Mouse (Mus musculus) thymus, postnatal 4 days (tissue): Measurements from ENCODE around the gene Tdo2.

Experiments
- DNase-seq: peaks from one replicate; pipeline ENCODE4 v3.0.0; 2021

Tdo2 gene

DNA sequence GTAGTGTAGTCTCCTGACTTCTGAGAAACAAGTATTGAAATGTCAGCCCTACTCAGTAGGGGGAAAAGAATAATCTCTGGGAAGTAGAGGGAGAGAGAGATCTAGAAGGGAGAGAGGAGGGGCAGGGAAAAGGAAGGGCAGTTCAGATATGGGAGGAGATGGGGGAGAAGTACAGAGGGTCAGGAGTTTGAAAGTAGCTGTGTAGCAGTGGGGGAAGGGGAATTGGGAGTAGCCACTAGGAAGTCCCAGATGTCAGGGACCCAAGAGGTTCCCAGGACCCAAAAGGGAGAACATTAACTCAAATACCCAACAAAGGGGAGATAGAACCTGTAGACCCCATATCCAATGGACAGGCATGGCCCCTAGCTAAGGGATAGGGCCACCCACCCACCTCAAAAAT lies at the start of gene Tdo2:
Tdo2 (minus strand) TSS at position 101 of the 400 bp plus-strand sequence.
- no peak for DNase-seq

- no peak for DNase-seq
Measured at GRCm38 (mm10) chr3:82023065-82023464, 47.1 kb upstream of the Tdo2 start.

DNA sequence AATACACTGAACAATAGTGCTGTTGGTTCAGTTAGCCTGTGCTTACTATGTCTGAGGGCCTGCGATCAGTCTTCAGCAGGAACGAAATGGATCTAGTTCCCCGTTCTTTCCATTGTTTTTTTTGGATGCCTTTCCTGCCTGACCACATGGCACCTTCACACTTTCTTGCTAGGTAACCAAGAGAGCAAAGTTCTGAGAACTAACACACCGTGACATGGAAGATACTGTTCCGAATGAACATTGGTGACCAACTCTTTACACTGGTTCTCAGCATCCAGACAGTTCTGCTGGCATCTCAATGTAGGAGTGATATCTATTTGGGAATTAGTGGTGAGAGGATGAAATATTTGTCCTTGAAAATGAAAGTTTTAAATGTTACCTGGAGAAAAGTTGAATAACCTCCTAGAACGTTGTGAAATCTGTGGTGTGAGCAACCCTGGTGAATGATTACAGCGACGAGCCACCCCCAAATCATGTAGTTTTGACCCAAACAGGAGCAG lies 46.5 kb upstream of the Tdo2 start:
- DNase-seq, result no peak

DNA sequence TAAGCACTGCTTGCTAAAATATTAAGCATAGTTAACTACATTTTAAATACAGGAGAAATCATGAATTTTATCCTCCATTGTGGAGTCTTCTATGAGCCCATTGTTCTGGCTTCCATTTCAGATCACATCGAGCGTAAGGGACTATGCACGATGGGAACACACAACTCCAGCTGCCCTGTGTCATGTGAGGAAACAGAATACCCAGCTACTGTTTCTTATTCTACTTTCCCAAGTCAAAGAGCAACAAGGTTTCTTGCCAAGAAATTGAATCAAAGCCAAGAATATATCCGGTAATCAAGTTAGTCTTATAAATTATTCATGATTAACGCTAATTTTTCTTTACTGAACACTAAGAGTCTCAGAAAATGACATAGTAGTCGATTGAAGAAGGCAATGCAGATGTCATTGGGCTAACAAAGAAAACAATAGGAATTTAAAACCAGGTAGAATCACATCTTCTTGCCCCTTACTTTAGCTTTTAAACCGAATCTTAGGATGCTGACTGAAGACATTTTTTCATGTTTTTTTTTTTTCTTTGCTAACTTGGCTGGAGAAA lies 38.2 kb upstream of the Tdo2 start:
- DNase-seq, result no peak

DNA sequence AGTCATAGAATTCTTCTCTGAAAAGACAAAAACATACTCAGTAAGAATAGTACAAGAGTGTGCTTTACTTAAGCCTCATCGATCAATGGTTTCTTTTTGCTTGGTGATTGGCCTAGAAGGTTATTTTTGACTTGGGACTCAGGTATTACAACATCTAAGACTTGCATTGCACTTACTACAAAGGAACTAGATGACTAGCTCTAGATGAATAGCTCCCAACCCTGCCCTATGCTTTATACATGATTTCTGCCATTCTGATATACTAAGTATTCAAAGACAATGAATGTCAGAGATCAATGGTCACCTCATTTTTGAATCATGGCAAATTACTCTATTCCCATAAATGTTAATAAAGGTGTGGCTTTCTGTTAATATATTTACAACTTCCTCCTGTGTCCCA lies 31.0 kb upstream of the Tdo2 start:
- no peak for DNase-seq

DNA sequence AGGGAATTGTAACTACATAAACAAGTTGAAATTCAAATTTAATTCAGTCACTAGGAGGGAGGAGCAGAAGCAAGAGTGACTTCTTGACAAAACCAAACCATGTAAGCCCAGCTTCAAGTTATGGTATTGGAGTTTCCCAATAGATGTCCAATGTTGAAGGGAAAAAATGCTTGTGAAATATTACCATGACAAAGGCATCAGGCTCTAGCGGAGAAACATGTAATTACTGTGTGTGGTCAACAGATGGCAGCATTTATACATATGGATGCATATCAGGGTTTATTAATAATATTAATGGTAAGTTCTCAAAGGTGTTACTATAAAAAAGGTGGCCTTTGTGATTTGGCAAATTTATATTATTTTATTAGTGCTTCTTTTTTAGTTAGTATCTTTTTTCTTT lies 20.0 kb upstream of the Tdo2 start:
- no peak for DNase-seq

DNA sequence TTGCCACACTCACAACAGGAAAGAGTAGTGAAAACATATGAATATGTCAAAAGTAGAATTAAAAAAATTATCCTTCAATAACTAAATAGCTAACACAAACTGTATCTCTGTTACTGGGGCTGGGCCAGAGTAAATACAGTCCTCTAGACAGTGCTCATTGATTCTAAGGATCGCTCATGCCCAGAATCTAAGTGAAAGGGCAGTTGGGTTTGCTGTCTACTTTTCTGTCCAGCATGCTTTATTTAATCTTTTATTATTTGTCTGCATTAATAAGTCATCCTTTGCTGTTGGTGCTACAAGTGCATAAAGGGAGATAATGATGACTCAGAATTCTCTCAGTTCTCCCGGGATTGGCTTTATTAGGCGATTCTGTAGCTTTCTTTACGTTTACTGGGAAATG lies 19.4 kb upstream of the Tdo2 start:
- no peak for DNase-seq

DNA sequence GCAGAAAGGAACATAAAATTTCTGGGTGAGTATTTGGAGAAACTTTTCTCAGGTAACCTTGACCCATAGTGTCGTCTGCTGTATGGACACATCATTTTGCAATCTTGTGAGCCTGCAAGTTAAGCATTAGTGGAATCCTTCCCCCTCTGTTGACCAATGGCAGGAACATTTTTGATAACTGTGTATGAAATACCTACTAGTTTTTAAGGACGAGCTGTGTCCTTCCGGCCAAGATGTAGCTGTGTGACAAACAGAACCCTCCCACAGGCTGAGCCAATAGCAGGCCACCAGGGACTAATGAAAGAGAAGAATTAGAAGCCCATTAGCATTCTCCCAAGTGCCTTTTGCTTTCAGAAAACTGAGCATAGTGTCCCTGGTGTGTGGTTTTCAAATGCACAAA lies 14.5 kb upstream of the Tdo2 start:
- no peak for DNase-seq

DNA sequence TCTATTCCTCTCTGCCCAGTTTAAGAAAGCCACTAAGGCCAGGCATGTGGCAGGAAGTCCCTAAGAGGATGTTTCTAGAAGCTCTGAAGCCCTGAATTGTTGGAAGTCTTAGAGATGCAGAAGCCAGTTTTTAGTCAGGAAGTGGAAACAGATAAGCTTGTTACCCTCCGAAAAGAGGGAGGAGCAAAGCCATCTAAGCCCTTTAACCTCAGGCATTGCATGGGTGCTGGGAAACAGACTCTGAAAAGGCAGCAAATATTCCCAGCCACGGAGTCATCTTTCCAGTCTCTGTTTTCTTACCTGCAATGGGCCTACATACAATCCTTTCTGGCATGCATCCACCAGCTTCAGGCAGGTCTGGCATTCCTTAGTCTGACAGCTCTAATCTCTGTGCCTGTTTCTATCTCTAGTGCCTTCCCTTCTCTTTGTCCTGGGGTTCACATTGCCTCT lies 13.7 kb upstream of the Tdo2 start:
- DNase-seq, result no peak

GRCm38 (mm10) chr3:81987628-81988027 lies 11.6 kb upstream of the Tdo2 start:
- DNase-seq, result no peak

- no peak for DNase-seq
Measured at GRCm38 (mm10) chr3:81986103-81986502, 10.1 kb upstream of the Tdo2 start.

DNA sequence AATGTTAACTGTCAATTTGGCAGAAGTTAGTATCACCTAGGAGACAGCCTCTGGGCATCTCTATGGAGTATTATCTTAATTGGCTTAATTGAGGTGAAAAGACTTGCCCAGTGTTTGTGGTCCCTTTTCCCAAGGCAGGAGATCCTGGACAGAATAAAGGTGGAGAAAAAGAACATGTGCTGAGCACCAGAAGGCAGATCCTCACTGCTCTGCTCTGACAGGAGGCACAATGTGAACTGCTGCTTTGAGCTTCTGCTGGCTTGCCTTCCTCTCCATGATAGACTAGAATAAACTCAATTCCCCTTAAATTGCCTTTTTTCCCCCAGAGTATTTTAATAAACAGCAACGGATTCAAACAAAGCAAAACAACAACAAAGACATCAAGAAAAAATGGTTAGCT lies 9.1 kb upstream of the Tdo2 start:
- no peak for DNase-seq

DNA sequence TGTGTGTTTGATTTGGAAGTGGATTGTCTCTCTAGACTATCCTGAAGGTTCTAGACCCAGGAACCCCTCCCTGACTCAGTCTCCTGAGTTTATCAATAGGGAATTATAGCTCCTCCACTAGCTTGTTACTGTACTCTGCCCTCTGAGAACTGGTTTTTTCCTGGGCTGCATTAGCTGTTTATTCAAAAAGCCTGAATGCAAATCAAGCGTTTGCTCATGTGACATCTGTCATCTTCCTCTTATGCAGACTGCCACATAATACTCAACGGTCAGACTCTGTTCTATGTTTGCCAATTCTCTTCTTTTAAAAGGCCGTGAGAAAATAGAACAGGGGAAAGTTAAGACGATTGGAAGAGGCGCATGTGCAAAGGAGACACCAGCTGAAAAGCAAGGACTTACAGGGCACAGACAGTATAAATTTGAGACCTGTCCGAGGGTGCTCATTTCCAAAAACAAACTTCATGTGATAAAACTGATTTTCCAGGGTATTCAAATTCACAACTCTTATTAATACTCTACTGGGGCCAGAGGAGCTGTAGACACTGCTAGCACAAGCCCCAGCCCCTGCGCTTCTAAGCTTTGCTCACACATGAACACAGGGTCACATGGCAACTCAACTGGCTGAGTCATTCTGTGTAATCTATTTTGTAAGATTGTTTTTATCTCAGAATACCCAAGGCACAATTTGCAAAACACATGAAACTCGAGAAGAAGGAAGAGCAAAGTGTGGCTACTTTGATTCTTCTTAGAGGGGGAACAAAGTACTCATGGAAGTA lies 7.3 kb upstream of the Tdo2 start:
- DNase-seq, result no peak

DNA sequence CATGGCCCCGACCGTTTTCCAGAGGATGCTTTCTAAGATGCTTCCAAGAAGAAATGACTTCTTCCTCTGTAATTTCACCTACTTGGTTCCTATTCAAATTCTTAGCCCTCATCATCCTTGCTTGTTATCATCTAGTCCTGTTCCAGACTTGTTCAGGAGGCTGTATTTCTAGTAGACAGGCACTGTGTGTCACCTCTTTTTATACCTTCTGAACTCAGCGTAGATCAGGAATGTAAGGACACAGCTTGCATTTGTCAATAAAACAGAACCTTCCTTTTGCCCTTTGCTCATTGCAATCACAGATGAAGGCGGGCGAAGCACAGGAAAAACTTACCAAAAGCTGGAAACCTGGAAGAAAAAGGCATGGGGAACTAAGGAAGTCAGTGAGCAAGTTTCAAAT lies 6.0 kb upstream of the Tdo2 start, which contains the start of gene Asic5:
Asic5 (plus strand) TSS at position 301 of the 400 bp plus-strand sequence.
- DNase-seq, result no peak

DNA sequence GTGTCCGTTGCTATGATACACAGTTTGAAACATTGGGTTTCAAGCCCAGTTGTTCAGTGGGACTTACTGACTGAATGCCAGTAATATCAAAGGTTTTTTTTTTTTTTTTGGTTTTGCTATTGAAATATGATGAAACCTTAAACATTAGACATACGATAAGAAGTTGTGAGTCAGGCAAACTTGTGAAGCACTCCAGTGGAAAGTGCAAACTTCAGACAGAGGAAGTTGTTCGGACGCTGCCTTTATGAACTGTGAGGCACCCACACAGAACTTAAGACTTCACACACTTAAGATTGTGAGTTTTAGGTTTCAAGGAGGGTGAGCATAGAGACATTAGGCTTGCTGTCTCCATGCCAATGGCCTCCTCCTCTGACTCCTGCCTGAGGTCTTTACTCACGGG lies 5.6 kb upstream of the Tdo2 start:
- no peak for DNase-seq

- no peak for DNase-seq
Measured at GRCm38 (mm10) chr3:81975607-81976006, 395 bp downstream of the Tdo2 start.

DNA sequence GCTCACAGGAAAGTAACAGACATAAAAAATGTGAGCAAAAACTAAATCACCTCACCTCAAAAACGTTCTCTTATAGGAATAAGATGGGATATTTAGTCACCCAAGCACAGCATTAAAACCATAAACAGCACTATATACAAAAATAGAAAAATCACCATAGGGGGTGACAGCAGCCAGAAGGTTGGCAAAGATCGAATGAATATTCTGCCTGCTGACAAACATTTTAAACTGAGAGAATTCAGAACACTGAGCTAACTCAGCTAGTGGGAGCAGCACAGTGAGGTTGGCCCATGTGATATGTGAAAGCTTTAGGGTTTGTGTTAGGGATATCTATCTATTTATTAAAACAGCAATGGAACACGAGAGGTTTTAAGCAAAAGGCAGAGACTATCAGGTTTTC lies 11.4 kb downstream of the Tdo2 start:
- DNase-seq, result no peak

- no peak for DNase-seq
Measured at GRCm38 (mm10) chr3:81963768-81964167, 12.2 kb downstream of the Tdo2 start.

DNA sequence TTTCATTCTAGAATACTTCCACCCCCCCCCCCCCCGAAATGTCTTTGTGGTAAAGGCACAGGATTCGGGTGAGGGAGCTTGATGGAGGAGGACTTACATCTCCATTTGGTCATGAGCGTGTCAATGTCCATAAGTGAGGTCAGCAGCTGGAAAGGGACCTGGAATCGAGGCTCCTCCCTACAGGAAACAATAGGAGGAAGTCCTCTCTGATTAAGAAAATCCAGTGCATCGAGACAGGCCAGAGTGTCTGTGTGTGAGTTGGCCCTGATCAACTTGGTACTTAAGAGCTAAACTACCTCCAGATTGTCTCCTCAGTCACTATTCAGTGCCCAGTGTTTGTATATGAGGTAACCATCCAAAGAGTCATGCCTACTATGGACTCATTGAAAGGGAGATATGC lies 14.7 kb downstream of the Tdo2 start:
- no peak for DNase-seq

DNA sequence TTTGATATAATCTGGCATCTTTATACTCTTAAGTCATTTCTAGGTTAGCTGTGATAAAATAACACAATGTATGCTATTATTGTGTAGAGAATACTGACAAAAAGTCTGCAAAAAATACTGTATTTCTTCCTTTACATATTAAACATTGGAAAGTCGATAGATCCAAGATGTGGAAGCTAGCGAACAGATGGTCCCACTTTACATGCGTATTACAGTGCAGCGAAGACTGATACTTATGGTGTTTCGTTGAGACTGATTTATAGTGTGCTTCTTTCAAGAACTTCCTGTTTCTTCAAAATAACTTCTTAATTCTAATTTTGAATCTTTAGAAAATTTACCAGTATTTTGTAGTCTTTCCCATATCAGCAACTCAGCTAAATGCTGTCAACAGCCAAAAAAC lies 18.5 kb downstream of the Tdo2 start:
- no peak for DNase-seq

GRCm38 (mm10) chr3:81951785-81952184 lies 24.2 kb downstream of the Tdo2 start:
- DNase-seq, result no peak

- no peak for DNase-seq
Measured at GRCm38 (mm10) chr3:81949048-81949447, 27.0 kb downstream of the Tdo2 start.

- DNase-seq, result no peak
Measured at GRCm38 (mm10) chr3:81944851-81945393, 31.1 kb downstream of the Tdo2 start.

- DNase-seq, result no peak
Measured at GRCm38 (mm10) chr3:81943097-81943496, 32.9 kb downstream of the Tdo2 start.
